Mouse (Mus musculus) right cerebral cortex, adult 2 months (tissue): Measurements from ENCODE around the gene Tmem136.
A peak's percentile ranks its signal among the peaks of the same experiment; 100 is the strongest.

Experiments used
- DNase-seq, 2 experiments: peaks; one replicate each; pipeline ENCODE4 v3.0.0; 2021 to 2022; ENCODE audit warnings: low spot score in 2 of 2

The Tmem136 gene

DNA sequence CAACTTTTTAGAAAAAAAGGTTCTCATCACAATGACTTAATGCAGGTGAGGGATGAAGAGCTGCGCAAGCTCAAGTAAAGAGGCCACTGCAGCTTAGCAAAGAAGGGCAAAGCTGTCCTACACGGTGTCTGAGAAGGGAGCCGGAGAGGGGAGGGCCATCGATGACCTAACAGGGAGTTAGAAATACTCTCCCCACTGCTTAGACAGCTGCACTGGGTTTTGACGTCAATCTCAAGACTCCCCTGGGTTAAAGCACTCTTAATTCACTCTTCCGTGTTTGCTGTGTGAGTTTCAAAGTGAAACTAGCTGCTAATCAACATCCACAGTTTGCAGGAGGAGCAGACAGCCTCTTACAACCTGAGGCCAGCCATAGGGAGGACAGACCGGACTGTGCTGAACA, 40.2 kb downstream of the Tmem136 start:
- DNase-seq = no peak

DNA sequence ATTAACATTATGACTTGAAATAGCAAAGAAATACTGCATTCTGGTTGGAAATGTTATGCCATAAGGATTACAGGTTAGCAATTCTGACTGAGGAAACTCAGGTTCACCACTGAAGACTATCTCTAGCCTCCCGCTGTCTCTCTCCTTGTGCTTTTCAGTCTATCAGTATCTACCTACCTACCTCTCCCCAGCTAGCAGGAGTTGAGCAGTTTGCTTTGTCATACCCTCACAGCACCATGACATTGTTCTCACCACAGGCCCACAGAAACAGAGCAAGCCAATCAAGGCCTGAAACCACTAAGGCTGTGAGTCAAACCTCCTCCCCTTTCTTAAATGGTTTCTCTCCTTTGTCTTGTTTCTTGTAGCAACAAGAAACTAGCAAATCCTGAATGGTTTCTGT, 41.8 kb downstream of the Tmem136 start:
- no peak for DNase-seq

DNA sequence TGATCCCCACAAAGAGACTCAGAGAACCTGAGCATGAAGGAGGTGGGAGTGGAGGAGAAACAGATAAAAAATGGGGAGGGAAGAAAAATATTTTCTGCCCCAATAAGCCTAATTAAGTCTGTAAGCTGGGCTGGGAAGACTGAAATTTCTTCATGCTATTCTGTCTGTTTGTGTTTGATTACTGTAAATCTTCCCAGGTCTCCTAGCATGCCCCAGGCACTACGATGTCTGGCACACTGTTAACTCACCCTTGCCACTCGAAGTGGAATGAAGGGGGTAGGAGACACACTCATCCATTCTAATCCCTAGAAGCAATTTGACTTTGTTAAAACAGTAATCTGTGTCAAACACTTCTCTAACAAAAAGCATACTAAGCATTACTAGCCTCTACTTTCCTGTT, 44.6 kb downstream of the Tmem136 start:
- DNase-seq = no peak

DNA sequence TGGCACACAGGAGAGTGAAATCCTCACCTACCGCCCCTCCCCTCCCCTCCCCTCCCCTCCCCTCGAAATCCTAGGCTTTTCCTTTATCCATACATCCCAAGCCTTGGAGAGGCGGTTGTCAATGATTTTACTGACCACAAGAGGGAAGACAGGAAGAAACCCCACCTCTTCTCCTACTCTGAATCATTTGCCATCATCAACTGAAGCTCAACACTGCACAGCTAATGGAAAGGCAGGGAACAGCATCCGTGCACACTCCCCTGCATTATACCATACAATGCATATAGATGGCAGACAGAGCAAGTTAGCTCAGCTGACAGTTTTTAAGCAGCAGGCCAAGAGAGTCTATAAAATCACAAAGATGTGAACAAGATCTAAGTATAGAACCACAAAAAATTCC, 45.2 kb downstream of the Tmem136 start:
- no peak for DNase-seq

DNA sequence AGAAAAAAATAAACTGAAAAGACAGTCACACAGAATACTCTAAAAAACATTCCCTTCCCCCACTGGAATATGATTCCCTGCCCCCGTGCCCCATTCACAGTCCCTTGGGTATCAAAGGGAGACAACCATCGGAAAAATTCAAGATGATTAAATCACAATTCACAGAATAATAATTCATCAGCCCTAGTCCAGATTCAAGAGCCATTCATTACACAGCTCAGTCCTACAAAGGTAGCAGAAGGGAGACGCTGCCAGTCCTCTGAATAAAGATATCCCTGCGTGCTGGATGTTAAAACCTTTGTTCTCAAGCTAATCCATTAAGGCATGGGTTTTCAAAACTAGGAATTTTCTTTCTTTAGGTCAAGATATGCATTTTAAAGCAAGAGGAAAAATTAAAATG, 45.8 kb downstream of the Tmem136 start:
- DNase-seq = no peak

DNA sequence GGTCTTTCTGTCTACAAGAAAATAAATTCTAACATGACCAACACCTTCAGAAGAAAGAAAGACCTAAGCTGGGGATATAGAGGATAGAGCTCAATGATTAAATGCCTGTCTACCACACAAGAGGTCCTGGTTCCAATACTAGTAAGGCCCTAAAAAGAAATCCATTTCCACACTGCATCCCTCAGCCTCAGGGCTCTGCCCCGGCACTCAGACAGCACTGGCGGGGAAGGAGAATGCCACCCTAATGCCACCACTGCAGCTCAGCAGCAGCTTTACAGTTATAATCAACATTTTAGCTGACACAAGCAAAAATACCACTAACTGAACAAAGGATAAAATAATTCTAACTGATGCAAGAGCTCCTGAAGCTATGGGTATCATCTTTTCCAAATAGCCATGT, 46.2 kb downstream of the Tmem136 start:
- DNase-seq = no peak

DNA sequence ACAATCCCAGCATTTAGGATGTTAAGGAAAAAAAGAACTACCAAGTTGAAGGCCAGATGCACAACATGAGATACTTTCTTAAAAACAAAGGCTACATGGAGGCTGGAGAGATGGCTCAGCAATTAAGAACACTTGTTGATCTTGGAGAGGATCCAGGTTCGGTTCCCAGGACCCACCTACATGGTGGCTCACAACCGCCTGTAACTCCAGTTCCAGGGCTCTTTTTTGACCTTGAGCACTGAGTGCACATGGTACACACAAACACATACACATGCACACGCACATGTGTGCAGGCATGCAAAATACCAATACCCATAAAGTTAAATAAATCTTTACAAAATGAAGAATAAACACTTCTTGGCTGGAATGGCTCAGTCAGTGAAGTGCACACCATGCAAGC, 48.5 kb downstream of the Tmem136 start:
- DNase-seq = no peak

DNA sequence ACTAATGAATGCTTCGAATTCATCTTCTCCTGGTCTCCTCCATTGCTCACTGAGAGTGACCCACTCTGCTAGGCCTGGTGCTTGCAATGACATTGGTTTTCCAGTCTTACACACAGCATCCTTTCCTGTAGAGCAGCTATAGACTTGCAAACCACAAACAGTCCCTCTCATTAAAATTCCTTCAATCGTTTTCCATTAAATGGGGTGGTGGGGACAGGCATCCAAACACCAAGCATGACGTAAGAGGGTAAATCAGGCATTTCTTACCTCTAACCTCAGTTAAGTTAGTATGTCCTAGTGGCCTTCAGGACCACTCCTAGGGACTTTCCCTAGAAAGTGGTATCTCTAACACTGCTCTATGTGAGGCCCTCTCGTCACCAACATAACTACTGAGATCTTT, 51.1 kb downstream of the Tmem136 start:
- DNase-seq = no peak

DNA sequence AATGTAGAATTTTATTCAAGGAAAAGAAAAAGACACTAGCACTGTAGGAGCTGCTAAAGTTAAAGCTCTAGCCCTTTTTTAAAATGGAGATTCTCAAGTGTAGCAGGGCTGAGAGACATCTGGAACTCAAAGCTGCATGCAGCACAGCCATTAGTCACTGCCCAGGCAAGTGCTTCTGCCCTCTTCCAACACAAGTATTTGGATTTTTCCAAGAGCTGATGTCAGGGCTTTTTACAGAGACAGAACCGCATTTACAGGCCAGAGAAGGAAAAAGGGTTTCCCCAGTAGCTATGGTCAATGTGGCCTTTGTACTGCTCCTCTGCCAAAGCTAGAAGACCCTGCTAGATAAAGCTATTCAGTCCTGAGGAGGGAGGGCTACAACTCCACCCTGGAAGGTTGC, 54.8 kb downstream of the Tmem136 start:
- DNase-seq = peak in 1 of 2 experiments; percentile 16
